Mouse (Mus musculus): ENCODE measurements at regions not wholly inside any gene's neighbourhood (a gene's known extent, or its start where the extent isn't known, plus 50 kb on each side); places are given as distances from the start of the nearest gene placed in this dataset.

GRCm38 (mm10) chr7:115379600-115379999 is 636.1 kb downstream of the Insc start:
- TF ChIP-seq CTCF (IDR thresholded peaks at IDR 0.05; ENCODE audit: borderline replicate concordance, control insufficient read depth, extremely low read depth, insufficient read depth, low read length, poor library complexity) (no peak), POLR2A (IDR thresholded peaks at IDR 0.05; ENCODE audit: control insufficient read depth, extremely low read depth, insufficient read depth, low read length, poor library complexity) (no peak)
- no peak overlapping the region for H3K4me3 ChIP-seq (ENCODE audit: control insufficient read depth, insufficient read depth, low read length)
- 77% methylated on average over 7 of the region's 7 CpGs for WGBS

GRCm38 (mm10) chr7:115380989-115381610 is 637.6 kb downstream of the Insc start:
- H3K4me1 ChIP-seq (replicated peaks; ENCODE audit: control insufficient read depth, insufficient read depth, low read length) = no peaks in the 10 kb centered on the region
- DNase-seq = no peak
- no peaks in the 10 kb centered on the region for H3K27me3 ChIP-seq (ENCODE audit: control insufficient read depth, insufficient read depth, low read length)
- no peak overlapping the region for H3K4me3 ChIP-seq (ENCODE audit: control insufficient read depth, insufficient read depth, low read length)
- H3K27ac ChIP-seq (ENCODE audit: control insufficient read depth, insufficient read depth, low read length) = no peak overlapping the region
- 84% methylated on average over 8 of the region's 8 CpGs for WGBS
- TF ChIP-seq POLR2A (IDR thresholded peaks at IDR 0.05; ENCODE audit: control insufficient read depth, extremely low read depth, insufficient read depth, low read length, poor library complexity) (no peak), CTCF (IDR thresholded peaks at IDR 0.05; ENCODE audit: borderline replicate concordance, control insufficient read depth, extremely low read depth, insufficient read depth, low read length, poor library complexity) (no peak)
- no peaks in the 10 kb centered on the region for H3K36me3 ChIP-seq (ENCODE audit: control insufficient read depth, insufficient read depth, low read length)

More at GRCm38 (mm10) chr7:115379600-115379999, 636.1 kb downstream of the Insc start:
- DNase-seq = no peak
- Histone ChIP-seq H3K27me3 (ENCODE audit: control insufficient read depth, insufficient read depth, low read length) (no peaks in the 10 kb centered on the region), H3K27ac (ENCODE audit: control insufficient read depth, insufficient read depth, low read length) (no peak overlapping the region), H3K36me3 (ENCODE audit: control insufficient read depth, insufficient read depth, low read length) (no peaks in the 10 kb centered on the region), H3K4me1 (replicated peaks; ENCODE audit: control insufficient read depth, insufficient read depth, low read length) (no peaks in the 10 kb centered on the region)

- 97% methylated on average over 2 of the region's 2 CpGs for WGBS
Observed at GRCm38 (mm10) chr7:115382876-115383275, 639.4 kb downstream of the Insc start.

GRCm38 (mm10) chr7:115388874-115389273 is 645.4 kb downstream of the Insc start:
- H3K4me1 ChIP-seq (replicated peaks; ENCODE audit: control insufficient read depth, insufficient read depth, low read length) = no peaks in the 10 kb centered on the region
- H3K36me3 ChIP-seq (ENCODE audit: control insufficient read depth, insufficient read depth, low read length) = no peaks in the 10 kb centered on the region
- no peak for DNase-seq
- TF ChIP-seq POLR2A (IDR thresholded peaks at IDR 0.05; ENCODE audit: control insufficient read depth, extremely low read depth, insufficient read depth, low read length, poor library complexity) (no peak), CTCF (IDR thresholded peaks at IDR 0.05; ENCODE audit: borderline replicate concordance, control insufficient read depth, extremely low read depth, insufficient read depth, low read length, poor library complexity) (no peak)
- no peak overlapping the region for H3K4me3 ChIP-seq (ENCODE audit: control insufficient read depth, insufficient read depth, low read length)
- H3K27ac ChIP-seq (ENCODE audit: control insufficient read depth, insufficient read depth, low read length) = no peak overlapping the region
- WGBS = 88% methylated on average over 5 of the region's 5 CpGs
- no peaks in the 10 kb centered on the region for H3K27me3 ChIP-seq (ENCODE audit: control insufficient read depth, insufficient read depth, low read length)

More at GRCm38 (mm10) chr7:115382876-115383275, 639.4 kb downstream of the Insc start:
- H3K36me3 ChIP-seq (ENCODE audit: control insufficient read depth, insufficient read depth, low read length) = no peaks in the 10 kb centered on the region
- no peak overlapping the region for H3K27ac ChIP-seq (ENCODE audit: control insufficient read depth, insufficient read depth, low read length)
- DNase-seq = no peak
- H3K4me3 ChIP-seq (ENCODE audit: control insufficient read depth, insufficient read depth, low read length) = no peak overlapping the region
- no peaks in the 10 kb centered on the region for H3K27me3 ChIP-seq (ENCODE audit: control insufficient read depth, insufficient read depth, low read length)
- H3K4me1 ChIP-seq (replicated peaks; ENCODE audit: control insufficient read depth, insufficient read depth, low read length) = no peaks in the 10 kb centered on the region
- TF ChIP-seq CTCF (IDR thresholded peaks at IDR 0.05; ENCODE audit: borderline replicate concordance, control insufficient read depth, extremely low read depth, insufficient read depth, low read length, poor library complexity) = no peak
- TF ChIP-seq POLR2A (IDR thresholded peaks at IDR 0.05; ENCODE audit: control insufficient read depth, extremely low read depth, insufficient read depth, low read length, poor library complexity) = no peak

- no peaks in the 10 kb centered on the region for H3K36me3 ChIP-seq (ENCODE audit: control insufficient read depth, insufficient read depth, low read length)
- no peak for TF ChIP-seq CTCF (IDR thresholded peaks at IDR 0.05; ENCODE audit: borderline replicate concordance, control insufficient read depth, extremely low read depth, insufficient read depth, low read length, poor library complexity)
- no peak for TF ChIP-seq POLR2A (IDR thresholded peaks at IDR 0.05; ENCODE audit: control insufficient read depth, extremely low read depth, insufficient read depth, low read length, poor library complexity)
- no peaks in the 10 kb centered on the region for H3K27me3 ChIP-seq (ENCODE audit: control insufficient read depth, insufficient read depth, low read length)
- no peak overlapping the region for H3K27ac ChIP-seq (ENCODE audit: control insufficient read depth, insufficient read depth, low read length)
- WGBS = 68% methylated on average over 3 of the region's 3 CpGs
- H3K4me3 ChIP-seq (ENCODE audit: control insufficient read depth, insufficient read depth, low read length) = no peak overlapping the region
- H3K4me1 ChIP-seq (replicated peaks; ENCODE audit: control insufficient read depth, insufficient read depth, low read length) = no peaks in the 10 kb centered on the region
- DNase-seq = no peak
Observed at GRCm38 (mm10) chr7:115392520-115392919, 646.1 kb downstream of the Sox6 start.

- no peaks in the 10 kb centered on the region for H3K27me3 ChIP-seq (ENCODE audit: control insufficient read depth, insufficient read depth, low read length)
- no peak for TF ChIP-seq POLR2A (IDR thresholded peaks at IDR 0.05; ENCODE audit: control insufficient read depth, extremely low read depth, insufficient read depth, low read length, poor library complexity)
- TF ChIP-seq CTCF (IDR thresholded peaks at IDR 0.05; ENCODE audit: borderline replicate concordance, control insufficient read depth, extremely low read depth, insufficient read depth, low read length, poor library complexity) = no peak
- H3K27ac ChIP-seq (ENCODE audit: control insufficient read depth, insufficient read depth, low read length) = no peak overlapping the region
- no peaks in the 10 kb centered on the region for H3K36me3 ChIP-seq (ENCODE audit: control insufficient read depth, insufficient read depth, low read length)
- 95% methylated on average over 2 of the region's 2 CpGs for WGBS
- DNase-seq = no peak
- H3K4me3 ChIP-seq (ENCODE audit: control insufficient read depth, insufficient read depth, low read length) = no peak overlapping the region
- no peaks in the 10 kb centered on the region for H3K4me1 ChIP-seq (replicated peaks; ENCODE audit: control insufficient read depth, insufficient read depth, low read length)
Observed at GRCm38 (mm10) chr7:115398202-115398601, 640.4 kb downstream of the Sox6 start.

- WGBS = 89% methylated on average over 3 of the region's 3 CpGs
- Histone ChIP-seq H3K4me3 (ENCODE audit: control insufficient read depth, insufficient read depth, low read length) (no peak overlapping the region), H3K36me3 (ENCODE audit: control insufficient read depth, insufficient read depth, low read length) (no peaks in the 10 kb centered on the region), H3K27me3 (ENCODE audit: control insufficient read depth, insufficient read depth, low read length) (no peaks in the 10 kb centered on the region), H3K4me1 (replicated peaks; ENCODE audit: control insufficient read depth, insufficient read depth, low read length) (no peaks in the 10 kb centered on the region), H3K27ac (ENCODE audit: control insufficient read depth, insufficient read depth, low read length) (no peak overlapping the region)
- no peak for DNase-seq
- TF ChIP-seq CTCF (IDR thresholded peaks at IDR 0.05; ENCODE audit: borderline replicate concordance, control insufficient read depth, extremely low read depth, insufficient read depth, low read length, poor library complexity) (no peak), POLR2A (IDR thresholded peaks at IDR 0.05; ENCODE audit: control insufficient read depth, extremely low read depth, insufficient read depth, low read length, poor library complexity) (no peak)
Observed at GRCm38 (mm10) chr7:115399461-115399860, 639.1 kb downstream of the Sox6 start.
